Mouse (Mus musculus): ENCODE measurements at regions not wholly inside any gene's neighbourhood (a gene's known extent, or its start where the extent isn't known, plus 50 kb on each side); places are given as distances from the start of the nearest gene placed in this dataset.

DNA sequence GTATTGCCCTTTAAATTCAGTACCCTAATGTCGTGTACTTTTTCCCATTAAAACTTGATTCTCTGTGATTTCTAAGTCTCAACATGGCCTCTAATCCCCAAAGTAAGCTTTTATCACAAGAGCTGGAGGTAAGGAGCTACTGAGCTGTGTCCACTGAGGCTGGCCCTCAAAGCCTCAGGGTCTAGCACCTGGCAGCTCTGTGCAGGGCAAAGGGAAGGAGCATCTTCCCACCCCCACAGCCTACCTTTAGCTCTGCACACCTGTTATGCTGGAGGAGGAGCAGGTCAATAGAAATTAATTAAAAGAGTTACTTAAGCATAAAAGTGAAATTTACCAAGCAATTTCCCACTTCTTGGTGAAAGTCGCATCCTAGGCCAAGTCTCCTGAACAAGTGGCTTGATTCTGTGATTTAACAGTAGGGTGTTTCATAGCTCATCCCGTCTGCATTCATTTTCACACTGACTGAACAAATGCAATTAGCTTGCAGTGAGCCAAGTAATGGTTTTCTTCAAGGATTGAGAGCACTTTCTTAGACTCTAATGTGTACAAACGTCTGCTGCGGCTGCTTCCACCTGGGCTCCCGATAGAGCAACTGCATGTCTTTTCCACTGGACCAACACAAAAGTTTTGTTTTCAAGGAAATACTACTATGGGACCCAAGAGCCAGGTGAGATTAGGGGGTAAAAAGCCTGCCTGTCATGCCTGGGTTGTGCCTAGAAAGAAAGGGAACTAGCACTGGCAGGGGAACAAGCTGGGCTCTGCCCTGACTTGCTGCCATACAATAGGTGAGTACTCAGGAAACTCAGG is 50.6 kb upstream of the Dap start:
- DNase-seq (ENCODE audit: low spot score in 2 of 2), result no peak
